Mouse (Mus musculus): ENCODE results near the gene Zfp454. TPM values are rescaled to one million over a fixed set of nuclear protein-coding genes. Genes with fewer than 3 reads are reported as not detected.

The Zfp454 gene
- total RNA-seq, 2 experiments from 2014 or later: 2.2 to 4.8 TPM

DNA sequence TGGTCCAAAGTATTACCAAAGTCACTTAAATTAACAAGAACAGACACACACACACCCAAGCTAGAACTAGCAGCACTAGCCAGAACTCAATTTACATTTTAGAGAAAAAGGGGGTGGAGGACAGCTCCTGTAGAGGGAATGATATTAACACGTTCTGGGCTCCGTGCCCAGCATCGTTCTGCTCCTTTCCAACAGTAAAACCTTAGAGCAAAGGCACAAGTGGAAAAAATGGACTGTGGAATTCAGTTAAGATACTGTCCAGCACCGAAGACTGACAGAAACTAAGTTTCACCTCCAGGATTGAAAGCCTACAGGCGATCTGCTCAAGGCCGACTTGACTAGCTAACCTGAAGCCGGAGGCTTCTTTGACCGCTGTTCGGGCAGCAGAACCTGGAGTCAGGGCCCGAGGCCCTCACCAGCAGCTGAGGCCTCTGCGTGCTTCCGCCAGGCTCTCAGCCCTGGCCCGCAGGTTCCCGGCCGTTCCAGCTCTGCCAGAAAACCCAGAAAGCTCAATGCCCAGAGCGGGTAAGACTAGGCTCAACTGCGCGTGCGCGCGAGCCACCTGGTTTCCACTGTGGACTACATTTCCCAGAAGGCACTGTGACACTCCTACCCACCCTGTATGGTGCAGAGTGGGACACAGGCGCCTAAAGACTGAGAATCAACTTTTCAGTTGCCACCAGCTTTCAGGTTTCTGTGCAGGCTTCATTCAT lies 46.3 kb downstream of the Zfp454 start, which contains the start of gene Zfp879:
Gene Zfp879, minus strand, starts transcription at position 530 of the 713 bp plus-strand sequence.
- DNase-seq: peak; percentile 91

GRCm38 (mm10) chr11:50835727-50836126 lies 51.7 kb downstream of the Zfp454 start:
- no peak for DNase-seq

GRCm38 (mm10) chr11:50827010-50827953 lies 60.2 kb downstream of the Zfp454 start, which contains the start of gene Zfp354c:
Gene Zfp354c (minus strand): TSS chr11:50827724.
- DNase-seq: peak; percentile 89

- no peak for DNase-seq
Observed at GRCm38 (mm10) chr11:50826214-50826613, 61.2 kb downstream of the Zfp454 start.

Other genes with a start within 250 kb of the Zfp454 start
- gene Zfp354c, start 59.9 kb downstream of the Zfp454 start, total RNA-seq (2021): 1 to 10 TPM; 8.2 to 9.5 TPM
- 1 to 10 TPM in 1 of 2 experiments, under 1 TPM in 1; 0.57 to 1.5 TPM for gene Zfp879, start 46.1 kb downstream of the Zfp454 start, total RNA-seq (2021)
- gene Grm6, start 37.0 kb downstream of the Zfp454 start, total RNA-seq (2021): under 1 TPM; 0.21 to 0.24 TPM
- 1 to 10 TPM; 4.9 to 7.0 TPM for gene Zfp2, start 28.5 kb upstream of the Zfp454 start, total RNA-seq (2021)
- gene Zfp354b, start 44.0 kb upstream of the Zfp454 start, total RNA-seq (2021): 1 to 10 TPM; 1.4 to 2.6 TPM
- gene 4933414I15Rik, start 56.1 kb upstream of the Zfp454 start, total RNA-seq (2021): not detected
- gene Prop1, start 66.1 kb upstream of the Zfp454 start, total RNA-seq (2021): not detected
- gene Olfr1378, start 78.9 kb upstream of the Zfp454 start, total RNA-seq (2021): not detected
- gene Olfr1377, start 94.3 kb upstream of the Zfp454 start, total RNA-seq (2021): not detected
- not detected for gene Olfr51, start 115.9 kb upstream of the Zfp454 start, total RNA-seq (2021)
- under 1 TPM; 0.09 to 0.33 TPM for gene Olfr54, start 126.6 kb upstream of the Zfp454 start, total RNA-seq (2021)
- gene Olfr1375, start 160.5 kb upstream of the Zfp454 start, total RNA-seq (2021): not detected
- 1 to 10 TPM; 4.5 to 5.8 TPM for gene Zfp354a, start 171.6 kb upstream of the Zfp454 start, total RNA-seq (2021)

All from adrenal gland, postnatal 10 days (tissue).